Comparison of ENCODE assay signal across 7 mouse cellular contexts in genomic region chr19:38837171-38837641, GRCm38 (mm10). TPM values are rescaled to one million over a fixed set of nuclear protein-coding genes. Genes with fewer than 3 reads are reported as not detected.
A peak's percentile ranks its signal among the peaks of the same experiment; 100 is the strongest.
DNase-seq lines count a peak whose midpoint lies in the region; ATAC-seq and TF ChIP-seq lines count a peak whose summit lies in the region.

No protein-coding gene starts in this region.

- DNase-seq in adrenal gland, adult (ENCODE audit: inconsistent age in 2 of 2, low spot score in 1 of 2) = peak; percentile 68 to 83
- DNase-seq in cerebellum, postnatal 36 days = peak; percentile 37 to 51
- DNase-seq in gastrocnemius, adult 2 months = peak; percentile 67
- peak; percentile 65 for DNase-seq in hindbrain, embryonic 14.5 days (ENCODE audit: low spot score)
- peak; percentile 18 to 26 for DNase-seq in left cerebral cortex, adult 8-10 months (ENCODE audit: low spot score in 2 of 2)
- DNase-seq in right cerebral cortex, postnatal 10 days (ENCODE audit: low spot score in 2 of 2) = peak; percentile 72 to 74

- intact Hi-C loops in gastrocnemius, adult 2 months (cut with DNase I) = loop anchor here (2.0 kb wide), 1 partner anchor 18 kb away; the partner anchor contains the start of gene Noc3l

- H3K36me3 ChIP-seq in hindbrain, embryonic 14.5 days (replicated peaks; ENCODE audit: control insufficient read depth, insufficient read depth) = no peaks in the 10 kb centered on the region
- no peaks in the 10 kb centered on the region for H3K36me3 ChIP-seq in macrophage (ENCODE audit: inconsistent target)

- peak overlapping the region; percentile 95 for H3K4me3 ChIP-seq in gastrocnemius, adult 2 months
- peak overlapping the region; percentile 96 for H3K4me3 ChIP-seq in hindbrain, embryonic 14.5 days (replicated peaks; ENCODE audit: low read length)
- peak overlapping the region; percentile 34 for H3K4me3 ChIP-seq in macrophage (ENCODE audit: inconsistent target)

- peak overlapping the region; percentile 90 for H3K9ac ChIP-seq in hindbrain, embryonic 14.5 days

- H3K9me3 ChIP-seq in hindbrain, embryonic 14.5 days (ENCODE audit: control insufficient read depth, low read length) = no peaks in the 10 kb centered on the region

- WGBS in hindbrain, embryonic 14.5 days = under 1% methylated on average over 45 of the region's 54 CpGs
- WGBS in macrophage (ENCODE audit: missing documents) = 3% methylated on average over 40 of the region's 54 CpGs

- peak; percentile 54 for ATAC-seq in hindbrain, embryonic 14.5 days (ENCODE audit: low FRiP score)

- no peak for TF ChIP-seq CTCF in gastrocnemius, adult 2 months (IDR thresholded peaks at IDR 0.05)

- H3K27me3 ChIP-seq in hindbrain, embryonic 14.5 days (ENCODE audit: control insufficient read depth, insufficient read depth, low read length) = no peaks in the 10 kb centered on the region

- peak overlapping the region; percentile 41 for H3K4me2 ChIP-seq in hindbrain, embryonic 14.5 days (replicated peaks)

- H3K79me2 ChIP-seq in macrophage (ENCODE audit: inconsistent target) = peaks cover 40% of the 10 kb centered on the region; the same call in 1 of the 2 replicates

- H3K27ac ChIP-seq in gastrocnemius, adult 2 months = peak overlapping the region; percentile 95
- peak overlapping the region; percentile 95 for H3K27ac ChIP-seq in hindbrain, embryonic 14.5 days
- H3K27ac ChIP-seq in macrophage = no peak overlapping the region

- peaks cover 16% of the 10 kb centered on the region for H3K4me1 ChIP-seq in hindbrain, embryonic 14.5 days (replicated peaks; ENCODE audit: control insufficient read depth, insufficient read depth, low read length)

RNA-seq across cellular contexts. Expression of gene Tbc1d12, which starts 0.8 kb away (rescaled TPM):
- total RNA-seq in gastrocnemius, adult 2 months (2021) = 1 to 10 TPM; 3.4 to 4.0 TPM
- polyA plus RNA-seq in hindbrain, embryonic 14.5 days (2014; fragmentation: Nextera tagmentation; extraction: Ambion mirVana) = 8.8 and 9.5 TPM in 2 replicates
- 10 to 100 TPM; 12.1 to 14.5 (median 13.2) TPM for total RNA-seq in left cerebral cortex, adult 8-10 months (2022)
- 10 to 100 TPM in 9 of 26 experiments, 1 to 10 TPM in 17; 1.9 to 17.9 (median 8.0) TPM for total RNA-seq in macrophage (2018; cell fraction: chromatin; rRNA removed)
- 1 to 10 TPM; 2.6 to 9.5 (median 4.9) TPM for total RNA-seq in macrophage (2018; cell fraction: cytosol; rRNA removed)
- 10 to 100 TPM in 8 of 26 experiments, 1 to 10 TPM in 18; 2.7 to 14.9 (median 7.3) TPM for total RNA-seq in macrophage (2018; cell fraction: nucleus; rRNA removed)
- 5.4 to 6.1 TPM (median 5.5 TPM) in 3 replicates for polyA plus RNA-seq in macrophage (2018)

RNA-seq across cellular contexts. Expression of gene Noc3l, which starts 18.2 kb away (rescaled TPM):
- 1 to 10 TPM; 6.8 to 7.0 TPM for total RNA-seq in gastrocnemius, adult 2 months (2021)
- polyA plus RNA-seq in hindbrain, embryonic 14.5 days (2014; fragmentation: Nextera tagmentation; extraction: Ambion mirVana) = 5.2 and 5.3 TPM in 2 replicates
- total RNA-seq in left cerebral cortex, adult 8-10 months (2022) = 10 to 100 TPM; 11.8 to 14.1 (median 12.6) TPM
- total RNA-seq in macrophage (2018; cell fraction: chromatin; rRNA removed) = 10 to 100 TPM in 20 of 26 experiments, 1 to 10 TPM in 6; 4.2 to 33.7 (median 13.3) TPM
- 10 to 100 TPM in 3 of 26 experiments, 1 to 10 TPM in 23; 7.2 to 10.5 (median 9.2) TPM for total RNA-seq in macrophage (2018; cell fraction: cytosol; rRNA removed)
- 10 to 100 TPM in 13 of 26 experiments, 1 to 10 TPM in 13; 5.3 to 19.6 (median 10.0) TPM for total RNA-seq in macrophage (2018; cell fraction: nucleus; rRNA removed)
- 7.1 to 16.4 TPM (median 12.1 TPM) in 3 replicates for polyA plus RNA-seq in macrophage (2018)

Comparison
In these comparisons a context has a peak if more than half of its experiments do, and no peak if none do; other contexts are left out.
1. DNase-seq: peak in every context shown above with its lines; median percentile 76 in adrenal gland, adult; 73 in right cerebral cortex, postnatal 10 days; 67 in gastrocnemius, adult 2 months; 65 in hindbrain, embryonic 14.5 days; 44 in cerebellum, postnatal 36 days; 22 in left cerebral cortex, adult 8-10 months.
2. H3K4me3 ChIP-seq: peak in every context shown above with its lines; median percentile 96 in hindbrain, embryonic 14.5 days; 95 in gastrocnemius, adult 2 months; 34 in macrophage.